Mouse (Mus musculus): ENCODE data around the gene Camta2.

The Camta2 gene

DNA sequence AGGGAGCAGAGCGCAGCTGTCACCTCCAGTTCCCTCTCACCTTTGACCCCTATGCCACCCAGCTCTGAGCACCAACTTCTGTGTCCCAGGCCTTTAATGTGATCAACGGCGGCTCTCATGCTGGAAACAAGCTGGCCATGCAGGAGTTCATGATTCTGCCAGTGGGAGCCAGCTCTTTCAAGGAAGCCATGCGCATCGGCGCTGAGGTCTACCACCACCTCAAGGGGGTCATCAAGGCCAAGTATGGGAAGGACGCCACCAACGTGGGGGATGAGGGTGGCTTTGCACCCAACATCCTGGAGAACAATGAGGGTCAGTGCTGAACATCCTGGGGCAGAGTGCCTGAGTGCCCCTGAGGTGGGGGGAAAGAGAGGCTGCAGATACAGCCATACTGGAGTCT lies 27.3 kb downstream of the Camta2 start:
- no peak for DNase-seq

DNA sequence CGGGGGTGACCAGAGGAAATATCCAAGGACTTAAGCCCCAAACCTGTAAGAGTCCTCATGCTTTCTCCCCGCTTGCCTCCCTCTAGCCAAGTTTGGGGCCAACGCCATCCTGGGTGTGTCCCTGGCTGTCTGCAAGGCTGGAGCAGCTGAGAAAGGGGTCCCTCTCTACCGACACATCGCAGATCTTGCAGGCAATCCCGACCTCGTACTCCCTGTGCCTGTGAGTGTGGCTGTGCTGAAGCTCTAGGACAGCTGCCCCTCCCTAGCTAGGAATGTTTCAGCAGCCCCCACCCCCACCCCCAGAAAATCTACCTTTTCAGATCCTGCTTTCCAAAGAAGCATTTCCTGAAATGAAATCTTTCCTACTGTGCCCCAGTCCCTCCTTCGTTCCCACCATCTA lies 29.0 kb downstream of the Camta2 start:
- DNase-seq = no peak

DNA sequence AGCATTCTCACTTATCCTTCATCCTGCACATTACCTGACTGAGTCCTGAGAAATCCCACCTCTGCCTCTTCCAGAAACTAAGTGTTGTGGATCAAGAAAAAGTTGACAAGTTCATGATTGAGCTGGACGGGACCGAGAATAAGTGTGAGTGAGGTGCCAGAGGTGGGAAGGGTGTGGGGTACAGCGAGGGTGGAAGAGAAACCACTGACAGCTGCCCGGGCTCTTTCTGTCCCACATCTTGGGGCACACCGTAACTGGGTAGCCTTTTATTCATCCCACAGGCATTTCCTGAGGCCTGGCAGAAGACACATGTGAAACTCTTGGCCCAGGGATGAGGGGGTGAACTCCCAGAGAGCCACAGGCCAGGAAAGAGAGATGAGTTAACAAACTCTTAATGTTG lies 29.4 kb downstream of the Camta2 start:
- no peak for DNase-seq

DNA sequence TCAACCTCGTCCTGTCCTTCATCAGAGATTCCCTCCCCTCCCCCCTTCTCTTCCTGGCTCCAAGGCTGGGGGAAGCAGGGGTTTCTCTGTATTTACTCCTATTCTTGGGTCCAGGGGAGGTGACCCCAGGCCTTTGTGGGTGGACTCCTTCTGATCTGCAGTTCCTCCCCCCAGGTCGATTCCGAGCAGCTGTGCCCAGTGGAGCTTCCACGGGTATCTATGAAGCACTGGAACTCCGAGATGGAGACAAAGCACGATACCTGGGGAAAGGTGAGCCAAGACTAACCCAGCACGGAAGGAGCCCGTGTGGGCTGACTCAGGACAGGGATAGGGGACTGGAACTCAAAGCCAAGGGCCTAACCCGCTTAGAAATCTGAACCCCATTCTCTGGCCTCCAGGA lies 29.9 kb downstream of the Camta2 start:
- DNase-seq = no peak

DNA sequence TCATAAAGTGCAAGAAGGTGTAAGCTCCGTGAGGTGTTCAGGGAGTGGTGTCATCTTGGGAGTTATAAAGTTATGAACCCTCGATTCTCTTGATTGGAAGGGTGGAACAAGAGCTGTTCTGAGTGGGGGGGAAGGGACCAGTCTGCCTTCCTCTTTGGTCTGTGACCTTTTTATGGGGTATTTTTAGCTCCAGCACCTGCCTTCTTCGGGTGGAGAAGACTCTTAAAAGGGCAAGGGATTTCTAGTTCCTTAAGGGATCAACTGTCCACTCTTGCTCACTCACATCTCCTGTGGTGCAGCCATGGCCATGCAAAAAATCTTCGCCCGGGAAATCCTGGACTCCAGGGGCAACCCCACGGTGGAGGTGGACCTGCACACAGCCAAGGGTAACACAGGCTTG lies 30.3 kb downstream of the Camta2 start:
- DNase-seq = no peak

DNA sequence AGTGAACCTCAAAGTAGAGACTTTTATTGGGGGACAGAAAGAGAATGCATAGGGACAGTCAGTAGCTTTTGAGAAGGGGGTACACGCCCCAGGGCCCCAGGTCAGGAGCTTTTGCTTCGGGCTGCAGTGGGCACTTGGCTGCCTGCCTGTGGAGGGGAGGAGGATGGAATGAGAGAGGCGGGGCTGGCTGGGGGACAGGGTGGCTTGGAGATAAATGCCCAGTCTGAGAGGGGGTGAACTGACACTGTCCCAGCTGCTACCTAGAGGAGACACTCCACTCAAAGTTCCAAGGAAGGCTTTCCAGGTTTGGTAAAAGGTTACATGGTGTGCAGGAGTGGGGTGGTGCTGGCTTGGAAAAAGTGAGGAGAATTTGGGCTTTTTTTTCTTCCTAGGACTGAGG lies 30.9 kb downstream of the Camta2 start, which contains the start of gene Eno3:
Gene Eno3, plus strand, starts transcription at position 239 of the 400 bp plus-strand sequence.
- DNase-seq = no peak

DNA sequence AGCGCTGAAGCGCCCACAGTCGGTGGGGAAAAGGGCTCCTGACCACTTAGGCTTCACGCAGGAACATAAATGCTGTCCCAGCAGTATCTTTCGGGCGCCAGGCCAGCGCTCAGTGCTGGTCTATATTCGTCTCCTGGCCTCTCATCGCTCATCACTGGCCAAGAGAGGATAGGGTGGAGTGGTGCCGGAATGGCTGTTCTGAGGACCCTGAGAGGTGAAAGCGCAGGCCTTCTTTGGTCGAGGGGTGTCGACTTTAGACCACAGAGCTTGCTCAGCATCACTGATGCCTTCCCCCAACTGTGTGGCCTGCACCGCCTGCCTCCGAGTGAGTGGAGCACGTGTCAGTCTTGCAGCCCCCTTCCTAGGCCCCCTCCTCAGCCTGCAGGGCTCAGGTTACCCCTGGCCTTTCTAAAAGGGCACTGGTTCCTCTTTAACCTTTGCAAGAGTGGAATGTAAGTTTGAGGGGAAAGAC lies 31.4 kb downstream of the Camta2 start:
- peak; percentile 67 for DNase-seq

DNA sequence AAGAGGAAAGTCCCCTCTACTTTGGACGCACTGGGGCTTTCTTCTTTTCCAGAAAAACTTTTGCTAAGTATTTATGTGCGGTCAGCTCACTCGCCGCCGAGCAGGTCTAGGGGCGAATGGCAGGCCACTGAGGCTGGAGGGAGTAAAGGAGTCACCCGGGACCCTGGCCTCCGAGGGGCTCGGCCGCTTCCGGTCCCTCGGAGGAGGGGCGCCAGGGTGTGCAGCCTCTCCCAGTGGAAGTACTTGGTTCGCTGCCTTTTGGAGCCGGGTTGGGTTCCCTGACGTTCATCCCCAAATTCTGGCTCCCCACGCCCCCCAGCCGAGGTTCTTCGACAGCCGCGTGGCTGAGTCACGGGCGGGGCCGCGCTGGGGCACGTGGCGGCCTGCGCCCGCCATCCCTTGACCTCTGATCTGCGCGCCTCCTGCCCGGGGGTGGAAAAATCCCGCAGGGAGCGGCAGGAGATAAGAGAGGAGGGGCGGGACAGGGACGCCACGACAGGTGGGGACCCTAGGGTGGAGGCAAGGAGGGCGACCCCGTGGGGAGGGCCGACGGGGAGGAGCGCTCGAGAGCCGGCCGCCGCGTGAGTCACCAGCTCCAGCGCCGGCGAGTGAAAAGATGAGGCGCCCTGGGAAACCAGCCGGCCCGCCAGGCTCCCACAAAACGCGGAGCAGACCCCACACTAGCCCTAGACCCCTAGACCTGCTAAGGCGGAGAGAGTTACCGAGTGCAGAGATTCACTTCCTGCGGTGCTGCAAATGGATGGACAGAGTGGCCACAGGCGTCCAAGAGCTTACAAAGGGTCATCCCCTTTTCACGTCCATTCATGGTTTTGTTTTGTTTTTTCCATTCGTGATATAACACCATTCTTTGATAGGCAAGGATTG lies 32.1 kb downstream of the Camta2 start:
- peak; percentile 67 for DNase-seq

DNA sequence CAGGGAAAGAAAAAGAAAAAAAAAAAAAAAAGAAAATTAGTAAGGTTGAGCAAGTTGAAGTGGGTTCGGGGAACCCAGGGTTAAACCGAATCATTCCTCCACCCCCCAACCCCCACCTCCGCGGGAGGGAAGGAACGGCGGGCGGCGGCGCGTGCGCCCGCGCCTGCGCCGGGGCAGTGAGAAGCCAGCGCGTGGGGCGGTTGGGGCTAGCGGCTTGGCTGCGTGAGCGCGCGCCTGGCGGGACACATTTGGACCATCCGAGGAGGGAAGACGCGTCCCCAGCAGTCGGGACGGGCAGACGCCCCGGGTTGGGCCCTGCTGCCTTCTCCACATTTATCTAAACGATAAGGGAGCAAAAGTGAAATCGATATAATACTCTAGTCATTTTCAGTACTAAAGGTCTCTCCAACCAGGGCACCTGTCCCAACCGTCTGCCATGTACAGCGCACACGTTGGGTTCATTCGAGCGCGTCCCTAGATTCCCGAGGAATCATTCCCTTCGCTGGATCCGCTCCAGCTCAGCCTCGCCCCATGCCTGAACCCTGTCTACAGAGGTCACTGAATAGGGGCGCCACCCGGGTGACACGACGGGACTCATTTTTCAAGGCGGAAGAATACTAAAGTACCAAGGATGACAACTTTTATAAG lies 32.9 kb downstream of the Camta2 start:
- DNase-seq = peak; percentile 91

DNA sequence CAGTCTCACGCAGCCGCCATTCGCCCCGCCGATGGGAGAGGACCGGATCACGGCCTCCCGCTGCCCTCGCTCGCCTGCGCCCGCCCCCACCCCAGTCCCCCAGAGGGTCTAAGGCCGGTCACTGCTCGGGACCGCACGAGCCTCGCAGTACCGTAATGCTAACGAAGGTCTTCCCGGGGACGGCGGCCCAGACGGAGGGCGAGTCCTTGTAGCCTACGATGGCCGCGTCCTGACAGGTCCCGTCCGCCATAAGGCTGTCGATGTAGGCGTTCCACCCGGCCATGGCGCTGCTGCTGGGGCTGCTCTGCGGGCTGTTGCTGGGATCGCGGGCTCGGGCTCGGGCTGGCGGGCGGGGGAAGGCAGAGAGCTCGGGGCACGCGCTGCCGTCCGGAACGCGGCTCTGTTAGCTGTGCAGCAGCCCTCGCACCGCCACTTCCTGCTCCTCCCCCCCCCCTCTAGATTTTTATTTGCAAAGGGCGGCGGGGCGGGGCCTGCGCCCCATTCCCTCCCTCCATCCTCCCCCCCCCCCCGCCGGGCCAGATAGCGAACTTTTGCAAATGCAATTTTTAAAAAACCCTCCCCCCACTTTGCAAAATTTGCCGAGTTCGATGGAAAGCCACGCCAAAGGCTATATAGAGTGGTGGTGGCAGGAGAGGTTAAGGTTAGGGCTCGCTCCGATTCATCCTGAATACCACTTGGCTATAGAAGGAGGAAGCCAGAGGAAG lies 33.5 kb downstream of the Camta2 start, which contains the start of gene Pfn1:
Gene Pfn1, minus strand, starts transcription at position 447 of the 725 bp plus-strand sequence.
- peak; percentile 90 for DNase-seq

DNA sequence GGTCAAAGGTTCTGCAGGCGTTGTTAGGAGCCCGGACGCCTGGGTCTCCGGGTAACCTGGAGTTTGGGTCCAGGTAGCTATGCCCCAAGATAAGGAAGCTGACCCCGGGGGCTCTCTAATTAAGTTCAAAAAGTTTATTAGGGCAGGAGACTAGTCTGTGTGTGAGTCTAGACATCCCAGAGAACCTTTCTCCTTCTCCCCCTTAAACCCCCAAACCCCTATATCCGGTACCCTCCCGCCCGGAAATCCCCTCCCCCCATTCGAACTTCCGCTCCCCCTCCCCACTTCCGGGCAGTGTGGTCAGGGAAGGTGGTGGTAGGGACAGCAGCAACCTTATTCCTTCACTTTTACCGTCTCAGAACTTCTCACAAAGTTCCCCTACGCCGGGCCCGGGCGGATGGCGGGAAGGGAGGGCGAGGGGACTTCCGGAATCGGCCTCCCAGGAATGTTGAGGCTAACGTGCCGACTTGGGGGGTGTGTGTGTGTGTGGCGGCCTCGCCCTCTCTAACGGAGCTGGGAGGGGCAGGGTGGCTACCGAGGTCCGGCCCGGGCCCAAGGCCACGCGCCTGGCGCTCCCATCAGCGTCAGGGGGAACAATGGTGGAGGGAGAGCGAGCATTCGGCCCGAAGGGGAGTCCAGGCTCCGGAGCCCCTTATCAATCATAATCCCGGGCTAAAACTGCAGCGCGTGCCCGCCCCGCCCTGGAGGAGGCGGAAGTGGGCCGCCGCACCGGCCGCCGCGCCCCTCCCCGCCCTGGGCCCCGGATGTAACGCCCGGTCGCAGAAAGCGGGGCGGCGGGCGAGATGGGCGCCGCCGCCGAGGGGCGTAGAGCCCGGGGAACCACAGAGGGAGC lies 34.3 kb downstream of the Camta2 start:
- DNase-seq = peak; percentile 78

DNA sequence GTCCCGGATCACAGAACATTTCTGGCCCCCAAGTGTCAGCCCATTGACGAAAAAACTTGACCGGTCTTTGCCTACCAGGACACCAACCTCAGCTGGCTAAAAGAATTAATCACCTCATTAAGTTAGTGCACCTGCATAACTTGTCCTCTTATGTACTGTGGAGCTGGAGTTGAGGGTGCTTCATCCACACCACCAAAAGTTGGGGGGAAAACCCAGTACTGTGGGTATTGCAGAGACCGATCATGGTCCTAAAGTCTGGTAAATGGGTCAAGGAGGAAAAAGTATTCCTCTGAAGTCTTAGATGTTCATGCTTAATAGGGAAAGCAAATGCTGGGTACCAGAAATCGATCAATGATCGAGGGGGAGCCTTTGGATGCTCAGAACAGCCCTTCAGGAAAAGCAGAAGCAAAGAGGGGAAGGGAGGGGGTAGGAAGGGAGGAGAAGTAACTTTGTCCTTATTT lies 35.0 kb downstream of the Camta2 start:
- DNase-seq = no peak

DNA sequence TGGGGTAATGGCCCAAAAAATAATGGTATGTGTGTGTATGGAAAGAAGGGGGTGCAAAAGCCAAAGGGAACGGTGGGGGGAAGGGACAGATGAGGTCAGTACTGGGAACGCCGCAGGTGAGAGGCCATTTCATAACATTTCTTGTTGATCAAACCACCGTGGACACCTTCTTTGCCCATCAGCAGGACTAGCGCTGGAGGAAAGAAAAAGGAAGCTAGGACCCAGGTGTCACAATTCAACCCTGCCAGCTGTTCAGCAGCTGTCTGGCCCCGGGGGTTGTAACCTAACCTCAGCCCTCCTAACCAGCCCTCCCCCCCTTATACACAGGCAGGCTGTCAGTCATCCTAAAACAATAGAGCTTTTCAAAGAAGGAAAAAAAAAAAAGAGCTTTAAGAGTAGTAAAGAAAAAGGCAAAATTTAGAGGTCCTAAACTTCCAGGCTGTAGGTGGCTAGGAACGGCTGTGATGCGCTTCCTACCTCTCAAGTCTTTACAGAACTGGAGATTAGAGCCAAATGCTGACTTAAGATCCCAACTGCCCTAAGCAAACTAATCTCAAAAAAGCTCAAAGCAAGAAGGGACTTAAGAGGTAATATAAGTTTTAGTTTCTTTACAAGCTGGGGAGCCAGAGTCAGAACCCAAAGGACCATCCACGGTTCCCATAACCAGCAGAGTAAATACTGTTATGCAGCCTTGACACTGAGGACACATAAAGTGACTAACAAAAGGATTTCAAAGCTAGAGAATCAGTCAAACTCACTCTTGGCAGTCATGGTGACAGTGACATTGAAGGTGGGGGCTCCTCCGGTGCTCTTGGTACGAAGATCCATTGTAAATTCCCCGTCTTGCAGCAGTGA lies 35.6 kb downstream of the Camta2 start:
- no peak for DNase-seq

DNA sequence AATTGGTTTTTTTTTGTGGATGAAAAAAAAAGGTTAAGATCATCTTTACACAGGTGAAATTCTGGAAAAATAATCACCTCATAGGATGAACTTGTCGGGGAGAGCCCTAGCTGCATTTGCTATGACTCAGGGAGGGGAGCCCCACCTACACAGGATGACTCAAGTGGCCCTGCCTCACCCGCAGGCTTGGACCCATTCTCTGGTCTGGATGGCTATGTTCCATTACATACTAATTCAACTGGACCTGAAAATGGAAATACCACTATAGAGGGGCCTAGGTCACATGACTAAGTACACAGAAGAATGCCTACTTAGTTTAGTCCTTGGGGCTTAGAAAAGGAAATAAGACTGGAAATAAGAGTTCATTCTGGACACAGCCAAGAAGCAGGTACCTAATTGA lies 36.5 kb downstream of the Camta2 start:
- DNase-seq = no peak

DNA sequence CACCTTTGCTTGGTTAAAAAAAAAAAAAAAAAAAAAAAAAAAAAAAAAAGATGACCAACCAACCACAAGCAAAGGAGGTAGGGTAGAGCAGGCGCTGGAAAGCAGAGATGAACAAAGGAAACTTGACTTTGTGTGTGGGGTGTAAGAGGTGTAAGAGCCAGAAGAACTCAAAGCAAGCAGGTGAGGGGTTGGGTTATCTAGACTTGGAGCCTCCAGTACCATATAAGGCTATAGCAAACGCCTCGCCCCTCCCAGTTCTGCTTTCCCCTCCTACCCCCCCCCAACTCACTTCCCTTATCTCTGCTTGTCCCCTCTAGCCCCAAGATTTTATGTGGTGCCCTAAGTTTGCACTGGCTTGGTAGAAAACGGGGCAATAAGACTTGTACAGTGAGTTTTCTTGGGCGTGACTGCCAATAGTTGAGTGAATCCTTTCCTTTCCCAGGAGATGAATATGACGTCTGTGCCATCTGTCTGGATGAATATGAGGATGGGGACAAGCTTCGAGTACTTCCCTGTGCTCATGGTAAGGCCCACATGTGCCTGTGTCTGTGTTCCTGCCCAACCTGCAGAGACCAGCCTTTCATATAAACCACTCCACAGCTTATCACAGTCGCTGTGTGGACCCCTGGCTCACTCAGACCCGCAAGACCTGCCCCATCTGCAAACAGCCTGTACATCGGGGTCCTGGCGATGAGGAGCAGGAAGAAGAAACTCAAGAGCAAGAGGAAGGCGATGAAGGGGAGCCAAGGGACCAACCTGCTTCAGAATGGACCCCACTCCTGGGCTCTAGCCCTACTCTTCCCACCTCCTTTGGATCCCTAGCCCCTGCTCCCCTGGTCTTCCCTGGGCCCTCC lies 37.4 kb downstream of the Camta2 start:
- no peak for DNase-seq

DNA sequence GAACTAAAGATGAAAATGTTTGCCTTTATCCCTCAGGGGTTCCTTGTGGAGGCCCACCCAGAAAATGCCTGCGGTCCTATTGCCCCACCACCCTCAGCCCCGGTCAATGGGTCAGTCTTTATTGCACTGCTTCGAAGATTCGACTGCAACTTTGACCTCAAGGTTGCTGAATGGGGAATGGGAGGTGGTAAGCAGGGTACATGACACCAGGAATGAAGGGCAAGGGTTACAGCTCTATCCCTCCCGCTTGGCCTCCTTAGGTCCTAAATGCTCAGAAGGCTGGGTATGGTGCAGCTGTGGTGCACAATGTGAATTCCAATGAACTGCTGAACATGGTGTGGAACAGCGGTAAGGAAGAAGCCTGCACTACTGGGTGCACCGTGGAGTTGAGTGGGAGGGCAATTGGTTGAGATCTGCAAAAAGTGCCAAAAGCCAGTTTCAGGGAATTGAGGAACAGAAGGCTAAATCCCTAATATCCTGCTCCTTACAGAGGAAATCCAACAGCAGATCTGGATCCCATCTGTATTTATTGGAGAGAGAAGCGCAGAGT lies 38.6 kb downstream of the Camta2 start:
- DNase-seq = no peak

DNA sequence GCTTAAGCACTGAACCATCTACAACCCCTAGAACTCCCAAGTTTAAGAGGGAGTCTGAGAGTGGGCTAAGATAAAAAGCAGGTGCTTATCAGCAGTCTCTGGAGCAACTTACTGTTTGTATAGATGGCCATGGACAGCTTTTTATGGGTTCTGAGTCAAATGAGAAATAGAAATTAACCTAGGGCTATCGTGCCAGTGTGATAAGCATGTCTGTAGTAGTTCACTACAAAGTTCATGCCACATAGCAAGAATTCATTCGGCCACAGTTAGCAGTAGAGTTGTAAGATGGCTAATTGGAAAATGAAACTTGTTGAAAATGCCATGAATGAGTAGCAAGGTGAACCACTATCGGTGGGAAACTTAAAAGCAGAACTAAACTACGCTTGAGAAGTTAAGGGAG lies 39.4 kb downstream of the Camta2 start:
- DNase-seq = no peak

DNA sequence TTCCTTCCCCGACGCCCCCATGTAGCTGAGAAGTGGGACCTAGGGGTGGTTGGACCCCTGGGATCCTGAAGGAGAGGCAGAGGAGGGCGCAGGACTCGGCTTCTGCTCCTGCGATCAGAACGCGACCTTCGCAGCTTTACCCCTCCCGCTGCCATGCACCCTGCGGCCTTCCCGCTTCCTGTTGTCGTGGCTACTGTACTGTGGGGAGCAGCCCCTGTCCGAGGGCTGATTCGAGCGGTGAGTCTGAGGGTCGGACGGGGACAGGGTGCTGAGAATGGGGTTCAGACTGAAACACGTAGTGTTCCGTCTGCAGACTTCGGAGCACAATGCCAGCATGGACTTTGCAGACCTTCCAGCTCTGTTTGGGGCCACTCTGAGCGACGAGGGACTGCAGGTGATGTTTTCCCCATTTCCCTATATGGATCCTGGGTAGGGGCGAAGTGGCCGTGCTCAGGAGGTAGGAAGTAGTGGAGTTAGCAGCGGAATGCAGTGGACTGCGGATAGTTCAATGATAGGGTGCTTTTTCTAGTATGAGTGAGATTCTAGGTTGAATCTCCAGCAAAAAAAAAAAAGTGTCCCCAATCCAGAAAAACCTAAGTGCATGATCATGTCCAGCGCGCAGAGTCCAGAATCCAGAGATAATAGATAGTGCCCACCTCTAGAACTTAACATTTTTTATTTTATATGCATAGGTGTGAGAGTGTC lies 40.0 kb downstream of the Camta2 start:
- peak; percentile 43 for DNase-seq

Data from kidney, postnatal 14 days (tissue).